In the genomic region with DNA sequence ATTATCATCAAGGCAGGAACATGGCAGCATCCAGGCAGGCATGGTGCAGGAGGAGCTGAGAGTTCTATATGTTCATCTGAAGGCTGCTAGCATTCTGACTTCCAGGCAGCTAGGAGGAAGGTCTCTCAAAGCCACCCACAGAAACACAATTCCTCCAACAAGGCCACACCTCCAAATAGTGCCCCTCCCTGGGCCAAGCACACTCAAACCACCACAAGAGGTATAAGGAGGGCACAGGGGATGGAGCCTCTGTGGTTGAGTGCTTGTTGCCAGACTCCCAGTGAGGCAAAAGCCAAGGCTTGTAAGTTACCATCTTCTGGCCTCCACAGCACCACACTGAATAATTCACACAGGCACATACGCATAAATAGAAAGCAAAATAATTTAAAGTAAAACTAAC, we compare ENCODE assay signal across 25 mouse cellular contexts.
"Had no signal": no experiment of that assay in that cellular context is flagged by ENCODE, and none has a peak within 500 bp of the region (broad histone marks: within the 10 kb centered on the region; RNA-seq: fewer than 3 reads in every experiment).

No protein-coding gene starts in this region.

- ATAC-seq: forebrain, embryonic 15.5 days; forebrain, postnatal 0 days; hindbrain, postnatal 0 days; intestine, embryonic 15.5 days; intestine, postnatal 0 days had no signal

- H3K36me3 ChIP-seq: forebrain, embryonic 15.5 days; heart, embryonic 13.5 days; heart, embryonic 15.5 days; hindbrain, embryonic 13.5 days; hindbrain, embryonic 15.5 days; intestine, embryonic 15.5 days; limb, embryonic 10.5 days; limb, embryonic 12.5 days had no signal

- DNase-seq: forebrain, postnatal 0 days; gastrocnemius, postnatal 14 days; gastrocnemius, postnatal 36 days; heart, adult 11 months; heart, adult 2 months; heart, postnatal 14 days; heart, postnatal 36 days; kidney, adult 18-20 months; kidney, adult 8-10 months; kidney, postnatal 10 days; kidney, postnatal 25 days; kidney, postnatal 4 days had no signal

- H3K4me2 ChIP-seq: forebrain, embryonic 15.5 days; heart, embryonic 11.5 days; heart, embryonic 13.5 days; heart, embryonic 15.5 days; hindbrain, embryonic 13.5 days; hindbrain, embryonic 15.5 days; intestine, embryonic 15.5 days; limb, embryonic 12.5 days had no signal

- H3K9ac ChIP-seq: forebrain, embryonic 15.5 days; forebrain, postnatal 0 days; heart, embryonic 13.5 days; heart, embryonic 15.5 days; hindbrain, embryonic 13.5 days; hindbrain, embryonic 15.5 days; intestine, embryonic 15.5 days; limb, embryonic 12.5 days had no signal

- H3K27ac ChIP-seq: forebrain, embryonic 15.5 days; heart, adult 2 months; heart, embryonic 13.5 days; heart, embryonic 15.5 days; hindbrain, embryonic 13.5 days; hindbrain, embryonic 15.5 days; hindbrain, postnatal 0 days; intestine, embryonic 15.5 days; layer of hippocampus, adult 2 months; left cerebral cortex, adult 2 months; limb, embryonic 10.5 days; limb, embryonic 12.5 days had no signal

- H3K27me3 ChIP-seq: forebrain, embryonic 15.5 days; heart, embryonic 13.5 days; heart, embryonic 15.5 days; hindbrain, embryonic 13.5 days; hindbrain, embryonic 15.5 days; intestine, embryonic 15.5 days; limb, embryonic 12.5 days had no signal

- H3K9me3 ChIP-seq: forebrain, embryonic 15.5 days; heart, embryonic 13.5 days; heart, embryonic 15.5 days; hindbrain, embryonic 13.5 days; hindbrain, embryonic 15.5 days; intestine, embryonic 15.5 days; limb, embryonic 10.5 days; limb, embryonic 12.5 days had no signal

- H3K4me3 ChIP-seq: forebrain, embryonic 15.5 days; heart, adult 2 months; heart, embryonic 13.5 days; heart, embryonic 15.5 days; hindbrain, embryonic 13.5 days; hindbrain, embryonic 15.5 days; intestine, embryonic 15.5 days; layer of hippocampus, adult 2 months; left cerebral cortex, adult 2 months; limb, embryonic 10.5 days; limb, embryonic 12.5 days had no signal
